Mouse (Mus musculus) neural tube, embryonic 11.5 days (tissue): ENCODE results near the gene Lclat1. TPM values are rescaled to one million over a fixed set of nuclear protein-coding genes. Genes with fewer than 3 reads are reported as not detected.
"Not testable (repeated sequence)": the region's sequence is repeated elsewhere in the genome, so short reads cannot be mapped to it uniquely, and the experiment has no call there.

ENCODE experiments used
- ATAC-seq: fragments of 200-750 bp; cut with Nextera tagmentation; 2 replicates; pipeline ENCODE4 v1.8.0; 2017; ENCODE audit warnings: moderate number of reproducible peaks, mild to moderate bottlenecking, moderate TSS enrichment, moderate library complexity; ENCODE audit not compliant: insufficient read depth, low FRiP score, low TSS enrichment
- DNase-seq: peaks from one replicate; pipeline ENCODE4 v3.0.0-alpha.2; 2015; ENCODE audit warnings: low spot score
- H3K27ac ChIP-seq: fragments of 300-500 bp; sonication (generic); 2 replicates; pipeline ENCODE4 v1.5.1; 2014; ENCODE audit warnings: low read depth, mild to moderate bottlenecking, low read length
- H3K27me3 ChIP-seq: fragments of 300-500 bp; sonication (generic); 2 replicates; pipeline ENCODE4 v1.6.1; 2014; ENCODE audit warnings: mild to moderate bottlenecking, low read length, mixed read lengths; ENCODE audit not compliant: control insufficient read depth, insufficient read depth
- H3K36me3 ChIP-seq: fragments of 300-500 bp; sonication (generic); 2 replicates; pipeline ENCODE4 v1.6.1; 2014; ENCODE audit warnings: mild to moderate bottlenecking, low read length, moderate library complexity, mixed read lengths; ENCODE audit not compliant: control insufficient read depth, insufficient read depth
- H3K4me1 ChIP-seq: fragments of 300-500 bp; sonication (generic); 2 replicates; pipeline ENCODE4 v1.6.1; 2014; ENCODE audit warnings: low read length, mixed read lengths; ENCODE audit not compliant: control insufficient read depth, insufficient read depth
- H3K4me2 ChIP-seq: fragments of 300-500 bp; sonication (generic); 2 replicates; pipeline ENCODE4 v1.6.1; 2014; ENCODE audit warnings: low read depth, mild to moderate bottlenecking, moderate library complexity
- H3K4me3 ChIP-seq: fragments of 300-500 bp; sonication (generic); 2 replicates; pipeline ENCODE4 v1.5.1; 2014; ENCODE audit warnings: low read depth, low read length
- H3K9ac ChIP-seq: fragments of 300-500 bp; sonication (generic); 2 replicates; pipeline ENCODE4 v1.6.1; 2014; ENCODE audit warnings: mild to moderate bottlenecking, low read length
- H3K9me3 ChIP-seq: fragments of 300-500 bp; sonication (generic); 2 replicates; pipeline ENCODE4 v1.6.1; 2016; ENCODE audit warnings: low read length; ENCODE audit not compliant: control insufficient read depth
- WGBS: fragments of 180-500 bp; shearing (Covaris S2); extraction: QIAGEN DNeasy Blood & Tissue Kit; methylation state at CpG from one replicate; pipeline ENCODE4 v1.1.7; 2014; 5-methylcytosine and 5-hydroxymethylcytosine counted together
- polyA plus RNA-seq: library from polyadenylated mRNA; unstranded; fragments of >200 nt; fragmentation: Nextera tagmentation; extraction: Ambion mirVana; gene quantifications from 2 replicates; pipeline ENCODE4 v1.2.1, GENCODE M21; 2014

Gene Lclat1
- polyA plus RNA-seq, 1 experiment from 2014 or later = 15.8 TPM

- no peak overlapping the region for H3K4me3 ChIP-seq
- no peaks in the 10 kb centered on the region for H3K4me1 ChIP-seq
- no peaks in the 10 kb centered on the region for H3K27me3 ChIP-seq
- no peak overlapping the region for H3K4me2 ChIP-seq
- WGBS = 88% methylated on average over 7 of the region's 7 CpGs
- H3K36me3 ChIP-seq = no peaks in the 10 kb centered on the region
- H3K27ac ChIP-seq = no peak overlapping the region
- ATAC-seq = no peak
- no peak for DNase-seq
- H3K9me3 ChIP-seq = no peaks in the 10 kb centered on the region
- no peak overlapping the region for H3K9ac ChIP-seq
These were observed 166.0 kb downstream of the Lclat1 start for GRCm38 (mm10) chr17:73273809-73274208.

- Histone ChIP-seq H3K4me3 (no peak overlapping the region), H3K4me1 (no peaks in the 10 kb centered on the region), H3K9ac (no peak overlapping the region), H3K4me2 (no peak overlapping the region), H3K27ac (no peak overlapping the region), H3K27me3 (no peaks in the 10 kb centered on the region), H3K36me3 (no peaks in the 10 kb centered on the region), H3K9me3 (no peaks in the 10 kb centered on the region)
- 71% methylated on average over 10 of the region's 10 CpGs for WGBS
- no peak for ATAC-seq
- no peak for DNase-seq
These were observed 167.3 kb downstream of the Lclat1 start for GRCm38 (mm10) chr17:73275066-73275465.

GRCm38 (mm10) chr17:73277770-73278169 is 170.0 kb downstream of the Lclat1 start:
- H3K27ac ChIP-seq = no peak overlapping the region
- H3K27me3 ChIP-seq = no peaks in the 10 kb centered on the region
- no peaks in the 10 kb centered on the region for H3K36me3 ChIP-seq
- H3K4me3 ChIP-seq = no peak overlapping the region
- no peaks in the 10 kb centered on the region for H3K4me1 ChIP-seq
- H3K4me2 ChIP-seq = no peak overlapping the region
- no peaks in the 10 kb centered on the region for H3K9me3 ChIP-seq
- 95% methylated on average over 4 of the region's 4 CpGs for WGBS
- DNase-seq = no peak
- no peak overlapping the region for H3K9ac ChIP-seq
- ATAC-seq = no peak

DNA sequence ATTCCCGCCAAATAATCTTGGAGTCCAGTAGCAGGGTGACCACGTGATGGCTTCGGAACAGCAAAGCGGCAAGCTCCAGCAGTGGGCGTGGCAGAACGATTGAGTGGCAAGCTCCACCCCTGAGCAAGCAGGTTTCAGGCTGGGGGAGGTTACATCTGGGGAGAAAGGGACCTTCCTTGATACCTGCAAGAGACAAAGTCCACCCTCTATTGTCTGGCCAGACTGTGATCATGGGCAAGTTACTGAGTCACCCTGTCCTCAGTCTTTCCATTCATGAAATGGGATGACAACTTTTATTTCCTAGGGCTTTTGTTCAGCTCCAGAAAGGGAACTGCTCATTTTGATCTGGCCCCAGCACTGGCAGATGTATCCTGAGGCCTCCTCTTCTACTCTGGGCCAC is 174.9 kb downstream of the Lclat1 start:
- H3K9ac ChIP-seq, H3K9me3 ChIP-seq, ATAC-seq, H3K27me3 ChIP-seq, H3K4me1 ChIP-seq, H3K4me2 ChIP-seq, H3K4me3 ChIP-seq, DNase-seq, H3K36me3 ChIP-seq, H3K27ac ChIP-seq: not testable (repeated sequence)
- 53% methylated on average over 6 of the region's 6 CpGs for WGBS

GRCm38 (mm10) chr17:73284301-73284700 is 176.5 kb downstream of the Lclat1 start:
- Histone ChIP-seq H3K9me3 (no peaks in the 10 kb centered on the region), H3K36me3 (no peaks in the 10 kb centered on the region), H3K4me1 (no peaks in the 10 kb centered on the region), H3K27ac (no peak overlapping the region), H3K9ac (no peak overlapping the region), H3K27me3 (no peaks in the 10 kb centered on the region), H3K4me2 (no peak overlapping the region), H3K4me3 (no peak overlapping the region)
- WGBS = 66% methylated on average over 2 of the region's 2 CpGs
- no peak for DNase-seq
- no peak for ATAC-seq

Other genes with a start within 250 kb of the Lclat1 start
- 5.3 TPM in 2 replicates for gene Lbh, start 189.7 kb upstream of the Lclat1 start, polyA plus RNA-seq